Mouse (Mus musculus) layer of hippocampus, adult 2 months (tissue): Measurements from ENCODE around the gene Tpst2. TPM values are rescaled to one million over a fixed set of nuclear protein-coding genes. Genes with fewer than 3 reads are reported as not detected.

Source experiments
- DNase-seq, 2 experiments: peaks; one replicate each; pipeline ENCODE4 v3.0.0; 2022; ENCODE audit warnings: low spot score in 2 of 2
- H3K27ac ChIP-seq: fragments of 200-600 bp; 2 replicates; pipeline ENCODE4 v1.8.1; 2022
- H3K4me3 ChIP-seq: fragments of 200-600 bp; 2 replicates; pipeline ENCODE4 v1.8.1; 2022; ENCODE audit warnings: mild to moderate bottlenecking
- CTCF ChIP-seq: fragments of 200-600 bp; conservative IDR thresholded peaks from 2 replicates; pipeline ENCODE4 v1.8.1; 2022; ENCODE audit warnings: antibody characterized with exemption, mild to moderate bottlenecking, moderate library complexity
- total RNA-seq, 2 experiments: library from RNA; stranded (reverse); gene quantifications; 2 replicates each; pipeline ENCODE4 v1.2.3; 2021

Gene Tpst2
- total RNA-seq, 2 experiments from 2014 or later, result 45.3 to 45.4 TPM

DNA sequence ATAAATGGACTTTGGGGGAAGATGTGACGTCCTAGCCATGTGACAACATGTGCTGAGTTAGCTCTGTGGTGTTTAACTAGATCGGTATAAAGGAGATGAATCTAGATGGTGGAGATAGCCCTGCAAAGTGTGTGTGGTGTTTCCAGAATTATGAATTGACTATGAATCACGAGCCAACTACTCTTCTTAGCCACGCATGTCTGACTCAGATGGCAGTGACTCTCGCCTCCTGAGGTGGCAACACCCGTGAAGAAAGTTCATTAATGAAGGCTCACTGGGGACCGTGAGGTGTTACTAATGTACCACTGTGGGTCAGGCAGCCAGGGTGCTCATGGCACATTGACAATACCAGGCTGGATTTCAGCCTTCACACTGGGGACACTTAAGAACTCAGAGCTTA lies 12.4 kb upstream of the Tpst2 start:
- no peak for DNase-seq
- Histone ChIP-seq H3K27ac (no peak overlapping the region), H3K4me3 (no peak overlapping the region)
- no peak for TF ChIP-seq CTCF

DNA sequence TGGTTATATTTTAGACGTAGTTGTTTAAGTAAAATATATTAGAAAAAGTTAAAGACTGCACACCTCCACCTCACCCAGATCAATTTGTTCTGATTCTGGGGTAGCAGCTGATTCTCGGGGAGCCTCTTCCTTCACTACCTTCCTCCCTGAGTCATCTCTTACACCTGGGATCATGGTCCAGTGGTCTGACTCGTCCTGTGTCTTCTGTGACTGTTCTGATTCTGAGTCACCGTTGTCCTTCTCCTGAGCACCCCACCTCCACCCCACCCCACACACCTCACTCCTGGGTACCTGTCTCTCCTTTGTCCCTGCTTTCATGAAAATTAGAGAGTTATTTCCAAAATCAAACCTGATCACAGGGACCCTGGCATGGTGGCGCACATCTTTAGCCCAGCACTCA lies 11.4 kb upstream of the Tpst2 start:
- DNase-seq, result no peak
- no peak for TF ChIP-seq CTCF
- no peak overlapping the region for H3K27ac ChIP-seq
- H3K4me3 ChIP-seq, result no peak overlapping the region

DNA sequence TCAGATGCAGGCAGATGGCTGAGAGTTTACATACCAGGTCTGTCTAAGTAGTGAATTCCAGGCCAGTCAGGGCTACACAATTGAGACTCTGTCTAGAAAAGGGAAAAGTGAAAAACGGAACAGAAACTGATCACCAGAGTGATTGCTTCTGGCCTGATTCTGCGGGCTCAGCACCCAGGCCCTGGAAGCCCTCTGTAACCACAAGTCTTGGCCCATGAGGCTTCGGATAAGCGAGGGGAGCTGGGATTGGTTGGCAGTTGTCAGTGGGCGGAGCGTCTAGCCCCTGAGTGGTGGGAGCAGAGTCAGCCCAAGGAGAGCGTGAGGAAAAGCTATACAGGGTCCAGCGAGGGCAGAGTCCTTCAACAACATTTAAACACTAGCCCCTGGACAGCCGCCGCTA lies 11.0 kb upstream of the Tpst2 start:
- TF ChIP-seq CTCF, result no peak
- DNase-seq, result no peak
- H3K4me3 ChIP-seq, result no peak overlapping the region
- H3K27ac ChIP-seq, result peak overlapping the region; percentile 32; the same call in 1 of the 2 replicates

DNA sequence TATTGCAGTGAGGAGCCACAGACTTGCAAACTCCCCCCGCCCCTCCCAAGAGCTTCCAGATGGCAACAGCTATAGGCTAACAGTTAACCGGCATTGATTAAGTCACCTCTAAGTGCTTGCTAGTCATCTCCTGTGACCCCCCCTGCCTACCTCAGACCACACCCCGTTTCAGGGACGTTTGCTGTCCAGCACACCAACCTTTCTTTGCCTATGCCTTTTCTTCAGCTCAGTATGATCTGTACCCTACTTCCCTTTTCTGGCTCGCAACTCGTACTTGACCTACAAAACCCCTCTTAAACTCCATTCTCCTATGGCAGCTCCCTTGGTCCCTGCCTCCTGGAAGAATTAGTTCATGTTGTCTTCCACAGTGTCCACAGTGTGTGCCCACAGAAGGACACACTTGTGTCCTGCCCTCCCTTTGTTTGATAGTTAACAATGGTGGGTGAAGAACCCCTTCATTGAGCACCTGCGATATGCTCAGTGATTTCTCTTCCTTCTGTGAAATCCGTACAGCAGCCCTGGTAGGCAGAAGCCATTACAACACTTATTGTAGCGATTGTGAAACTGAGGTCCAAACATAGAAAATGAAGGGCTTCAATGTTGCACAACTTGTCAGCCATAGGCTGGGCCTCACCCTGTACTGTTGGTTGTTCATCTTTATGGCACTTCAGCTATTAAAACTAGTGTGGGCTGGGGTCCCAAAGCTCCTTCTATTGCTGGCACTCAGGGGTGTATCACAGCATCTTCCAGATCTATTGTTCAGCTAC lies 10.3 kb upstream of the Tpst2 start:
- Histone ChIP-seq H3K27ac (peak overlapping the region; percentile 32; the same call in 1 of the 2 replicates), H3K4me3 (no peak overlapping the region)
- DNase-seq, result no peak
- no peak for TF ChIP-seq CTCF

DNA sequence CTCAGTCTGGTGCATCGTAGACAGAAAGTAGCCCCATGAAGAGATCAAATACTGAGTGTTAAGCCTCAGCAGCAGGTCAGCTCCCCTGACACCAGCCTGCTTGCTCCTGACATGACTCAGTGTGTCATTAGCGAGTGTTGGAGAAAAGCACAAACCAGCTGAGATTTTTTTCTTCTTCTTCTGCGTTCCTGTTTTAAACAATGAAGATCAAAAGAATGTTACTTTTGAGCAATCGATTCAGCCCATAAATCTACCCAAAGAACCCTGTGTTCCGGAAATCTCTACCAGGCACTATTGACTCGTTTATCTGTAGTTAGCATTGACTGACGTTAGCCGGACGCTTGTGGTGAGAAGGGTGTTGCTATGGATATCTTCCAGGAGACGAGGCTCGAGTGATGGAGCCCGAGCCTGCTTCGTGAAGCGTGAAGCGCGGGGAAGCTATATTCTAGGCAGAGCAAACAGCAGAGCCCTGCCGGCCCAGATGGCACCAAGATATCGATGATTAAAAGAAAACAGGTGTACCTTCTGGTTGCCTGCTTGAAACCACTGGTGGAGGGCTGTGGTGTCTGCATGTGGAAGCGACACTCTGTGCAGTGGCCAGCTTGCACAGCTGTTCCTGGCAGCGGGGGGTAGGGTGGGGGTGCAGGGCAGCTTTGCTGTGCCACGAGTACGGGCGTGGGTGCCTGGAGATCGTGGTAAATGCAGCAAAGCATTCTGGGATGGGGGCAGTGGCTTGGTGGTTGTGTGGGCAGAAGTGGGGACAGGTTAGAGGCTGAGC lies 5.5 kb upstream of the Tpst2 start:
- no peak for TF ChIP-seq CTCF
- Histone ChIP-seq H3K4me3 (no peak overlapping the region; the same call in 1 of the 2 replicates), H3K27ac (peak overlapping the region; percentile 80)
- peak; percentile 41 to 46 for DNase-seq

DNA sequence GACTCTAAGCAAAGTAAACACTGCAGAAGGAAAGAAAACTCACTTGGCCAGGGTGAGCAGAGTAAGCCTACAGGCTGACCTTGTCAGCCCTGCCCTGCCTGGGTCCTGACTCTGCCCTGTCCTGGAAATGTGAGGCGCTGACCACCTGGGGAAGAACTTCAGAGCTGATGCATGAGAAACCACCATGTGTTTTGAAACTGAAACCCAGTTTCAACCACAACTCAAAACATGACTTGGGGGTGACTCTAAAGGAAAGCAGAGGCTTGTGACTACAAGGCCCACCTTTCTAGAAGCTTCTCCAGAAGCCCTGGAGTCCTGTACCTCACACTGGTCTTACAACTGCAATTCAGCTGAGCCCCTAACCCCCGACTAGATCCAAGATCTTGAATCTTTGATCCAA lies 3.6 kb upstream of the Tpst2 start:
- Histone ChIP-seq H3K4me3 (no peak overlapping the region), H3K27ac (no peak overlapping the region)
- no peak for TF ChIP-seq CTCF
- no peak for DNase-seq

DNA sequence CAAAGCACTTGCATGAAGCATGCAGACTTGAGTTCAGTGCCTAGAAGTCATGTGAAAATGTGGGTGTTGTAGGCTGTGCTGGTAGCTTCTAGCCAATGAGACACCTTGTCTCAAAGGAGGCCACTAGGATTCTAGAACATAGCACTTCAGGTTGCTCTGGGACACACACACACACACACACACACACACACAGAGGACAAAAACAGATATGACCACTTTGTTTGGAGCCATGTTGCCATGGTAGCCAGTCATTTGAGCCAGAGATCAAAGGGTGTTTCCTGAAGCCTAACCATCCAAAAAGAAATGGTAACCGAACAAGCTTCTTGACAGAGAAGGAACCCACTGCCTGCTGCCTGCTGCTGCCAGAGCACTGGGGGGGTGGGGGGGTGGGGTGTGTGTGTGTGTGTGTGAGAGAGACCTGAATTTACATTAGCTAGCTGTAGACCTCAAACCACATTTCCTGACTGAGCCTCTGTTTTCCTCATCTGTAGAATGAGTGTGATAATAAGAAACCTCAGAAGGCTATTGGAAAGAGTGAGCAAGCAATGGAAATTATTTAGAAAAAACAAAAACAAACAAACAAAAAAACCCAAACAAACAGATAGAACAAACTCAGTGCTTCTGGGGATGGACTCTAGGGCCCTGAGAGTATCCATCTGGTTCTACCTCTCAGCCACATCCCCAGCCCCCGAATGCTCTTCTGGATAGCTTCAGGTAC lies 2.6 kb upstream of the Tpst2 start:
- H3K4me3 ChIP-seq, result no peak overlapping the region
- H3K27ac ChIP-seq, result no peak overlapping the region
- DNase-seq, result no peak
- TF ChIP-seq CTCF, result no peak

DNA sequence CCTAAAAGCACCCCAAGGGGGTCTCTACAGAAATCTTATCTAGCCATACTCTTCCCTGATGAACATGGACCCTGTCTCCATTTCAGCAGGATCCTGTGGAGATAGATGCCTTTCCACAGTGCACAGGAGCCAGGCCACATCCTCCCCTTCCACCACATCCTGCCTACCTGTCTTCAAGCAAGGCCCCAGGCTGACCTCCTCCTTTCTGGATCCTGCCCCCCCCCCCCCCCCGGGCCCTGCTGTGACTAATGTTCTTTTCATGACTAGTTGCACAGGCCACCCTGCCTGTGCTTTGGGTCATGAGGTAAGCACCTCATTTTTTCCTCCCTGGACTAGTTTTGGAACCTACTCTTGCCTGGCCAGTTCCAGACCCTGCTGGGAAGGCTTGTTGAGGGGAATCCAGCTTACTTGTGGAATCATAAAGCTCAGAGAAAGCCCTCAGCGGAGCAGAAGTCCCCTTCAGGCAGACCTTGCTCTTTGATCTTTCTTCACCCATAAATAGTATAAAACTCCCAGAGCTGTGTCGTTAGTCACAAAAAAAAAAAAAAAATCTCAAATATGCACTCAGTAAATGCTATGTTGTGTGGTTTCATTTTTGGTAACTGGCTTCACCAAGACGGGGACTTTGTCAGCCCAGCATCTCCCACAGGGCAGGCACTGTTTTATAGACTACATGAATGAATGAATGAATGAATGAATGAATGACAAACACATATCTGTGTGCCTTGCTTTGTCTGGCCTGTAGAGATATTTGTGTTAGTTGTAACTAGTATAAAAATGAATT lies 1.3 kb upstream of the Tpst2 start:
- H3K4me3 ChIP-seq, result peak overlapping the region; percentile 88; the same call in 1 of the 2 replicates
- peak overlapping the region; percentile 74; the same call in 1 of the 2 replicates for H3K27ac ChIP-seq
- no peak for TF ChIP-seq CTCF
- no peak for DNase-seq

DNA sequence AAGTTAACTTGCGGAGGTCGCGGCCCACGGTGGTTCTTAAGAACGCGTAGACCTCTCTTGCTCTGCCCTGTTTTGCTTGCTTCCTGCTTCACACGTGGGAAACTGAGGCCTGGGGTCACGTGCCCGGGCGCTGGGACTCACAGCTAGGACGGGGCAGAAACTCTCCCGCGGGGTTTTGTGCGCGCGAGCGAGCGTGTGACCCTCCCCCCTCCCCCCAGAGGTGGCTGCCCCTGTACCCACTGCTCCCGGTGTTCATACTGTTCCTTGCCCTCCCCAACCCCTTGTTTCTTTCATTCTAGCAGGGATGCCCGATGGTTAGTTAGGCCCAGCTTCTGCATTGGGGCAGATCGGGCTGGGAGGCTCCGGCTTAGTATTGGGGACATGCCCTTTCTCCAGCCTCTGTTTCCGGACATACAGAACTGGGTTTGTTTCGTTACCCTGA lies 437 bp downstream of the Tpst2 start:
- H3K4me3 ChIP-seq, result peak overlapping the region; percentile 88
- no peak; the same call in 1 of the 2 replicates for TF ChIP-seq CTCF

DNA sequence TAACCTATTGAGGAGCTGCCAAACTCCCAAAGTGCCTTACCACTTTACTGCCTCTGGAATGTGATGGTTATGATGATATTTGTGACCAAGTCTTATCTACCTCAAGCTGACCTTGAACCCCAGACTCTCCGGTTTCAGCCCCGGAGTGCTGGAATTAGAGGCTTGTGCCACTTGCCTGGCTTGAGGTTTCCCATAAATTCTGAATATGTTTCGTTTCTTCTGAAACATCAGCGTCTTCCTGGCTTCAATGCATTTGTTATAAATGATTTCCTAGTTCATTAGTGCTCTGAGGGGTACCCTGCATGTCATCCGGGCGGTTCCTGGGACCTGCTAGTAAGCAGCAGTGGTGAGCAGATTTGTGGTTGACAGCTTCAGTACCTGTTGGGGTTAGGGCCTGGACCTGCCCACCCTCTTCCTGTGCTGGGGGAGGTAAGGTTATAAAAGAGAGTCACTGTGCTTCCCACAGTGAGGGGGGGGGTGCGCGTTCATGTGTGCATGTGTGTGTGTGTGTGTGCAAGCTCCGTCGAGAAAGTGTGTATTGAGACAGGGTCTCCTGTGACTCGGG lies 1.5 kb downstream of the Tpst2 start:
- peak overlapping the region; percentile 25; the same call in 1 of the 2 replicates for H3K27ac ChIP-seq
- DNase-seq, result no peak
- H3K4me3 ChIP-seq, result peak overlapping the region; percentile 88
- no peak for TF ChIP-seq CTCF

More for the DNA sequence above, 437 bp downstream of the Tpst2 start:
- no peak for DNase-seq
- H3K27ac ChIP-seq, result peak overlapping the region; percentile 96

DNA sequence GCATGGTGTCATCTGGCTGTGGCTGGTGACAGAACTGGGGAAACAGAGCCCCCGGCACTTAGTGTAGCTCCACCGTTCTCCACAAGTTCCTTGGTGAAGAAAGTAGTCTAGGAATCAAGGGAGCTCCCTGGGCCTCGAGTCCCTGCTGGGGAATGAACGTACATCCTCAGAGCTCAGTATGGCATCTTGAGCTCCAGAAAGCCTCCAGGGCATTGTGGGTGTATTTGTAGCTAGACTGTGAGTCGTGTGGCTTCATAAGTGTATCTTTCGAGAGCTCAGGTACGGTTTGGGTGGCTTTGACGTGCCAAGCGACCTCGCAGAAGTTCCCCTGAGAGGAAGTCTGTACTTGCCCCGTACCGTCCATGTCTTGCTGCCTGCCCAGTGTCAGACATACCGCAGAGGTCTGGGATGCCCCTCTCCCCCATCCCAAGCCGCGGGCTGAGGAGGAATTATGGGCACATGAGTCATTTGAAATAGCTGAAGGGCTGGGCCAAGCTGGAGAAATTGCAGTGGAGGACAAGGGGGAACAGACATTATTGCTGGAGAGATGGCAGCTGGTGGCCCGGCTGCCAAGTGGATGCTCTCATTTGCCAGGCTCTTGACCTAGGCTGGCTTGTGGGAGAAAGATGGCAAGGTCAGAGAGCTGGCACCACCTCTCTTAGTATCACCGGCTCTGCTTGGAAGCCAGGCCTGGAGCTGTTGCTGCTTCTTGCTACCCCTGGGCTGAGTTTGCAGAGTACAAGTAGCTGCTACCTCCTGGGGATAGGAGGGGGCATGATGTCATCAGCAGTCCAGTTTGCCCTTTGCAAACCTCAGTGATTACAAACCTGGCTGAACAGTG lies 2.9 kb downstream of the Tpst2 start:
- TF ChIP-seq CTCF, result no peak
- no peak overlapping the region for H3K4me3 ChIP-seq
- DNase-seq, result no peak
- H3K27ac ChIP-seq, result peak overlapping the region; percentile 77
